Mouse (Mus musculus) neutrophil, adult 83 days (primary cell): ENCODE data around the gene Sumo1. TPM values are rescaled to one million over a fixed set of nuclear protein-coding genes. Genes with fewer than 3 reads are reported as not detected.

Experiments used
- total RNA-seq, 2 experiments: library from RNA; stranded (reverse); gene quantifications; one replicate each; pipeline ENCODE4 v1.2.4; 2023

Sumo1 gene
- 10 to 100 TPM; 61.8 to 68.8 TPM for total RNA-seq

GRCm38 (mm10) chr1:59670641-59671168 lies at the start of gene Sumo1:
Gene Sumo1, minus strand, starts transcription at chr1:59670834.

GRCm38 (mm10) chr1:59684819-59685755 lies 14.5 kb upstream of the Sumo1 start, which contains the start of gene Nop58:
Gene Nop58, plus strand, starts transcription at chr1:59684971.

Other genes with a start within 250 kb of the Sumo1 start
- 1 to 10 TPM; 3.2 to 3.6 TPM for gene Fzd7, start 188.4 kb downstream of the Sumo1 start, total RNA-seq
- gene Gm973, start 154.6 kb downstream of the Sumo1 start, total RNA-seq = under 1 TPM in 1 of 2 experiments, not detected in 1; 0.50 TPM
- gene Nop58, start 14.1 kb upstream of the Sumo1 start, total RNA-seq = 10 to 100 TPM; 62.7 to 69.8 TPM
- gene Bmpr2, start 92.6 kb upstream of the Sumo1 start, total RNA-seq = 10 to 100 TPM; 18.1 to 20.9 TPM
- 10 to 100 TPM; 60.7 to 68.5 TPM for gene Fam117b, start 242.2 kb upstream of the Sumo1 start, total RNA-seq